In the genomic region with DNA sequence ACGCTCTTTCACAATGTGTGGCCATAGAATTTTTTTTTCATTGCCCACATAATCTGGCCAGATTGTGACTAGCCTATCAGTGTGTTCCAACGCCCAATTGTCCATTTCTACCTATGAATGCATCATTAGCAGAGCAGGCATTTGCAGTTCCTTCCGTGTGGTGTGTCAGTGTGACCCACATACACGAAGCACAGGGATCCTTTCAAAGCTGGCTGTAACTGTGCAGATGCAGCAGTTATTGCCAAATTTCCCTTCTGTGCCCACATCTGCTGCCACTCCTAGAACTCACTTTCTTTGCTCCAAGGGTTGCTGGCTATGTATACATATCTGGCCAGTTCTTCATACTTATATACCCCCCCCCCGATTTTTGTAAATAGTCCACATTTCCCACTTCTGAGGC, we compare ENCODE assay signal across 22 mouse cellular contexts.
A peak's percentile ranks its signal among the peaks of the same experiment; 100 is the strongest.
DNase-seq lines count a peak whose midpoint lies in the region; TF ChIP-seq lines count a peak whose summit lies in the region.
"Had no signal": no experiment of that assay in that cellular context is flagged by ENCODE, and none has a peak within 500 bp of the region (broad histone marks: within the 10 kb centered on the region; RNA-seq: fewer than 3 reads in every experiment).

No protein-coding gene starts in this region.

- peak overlapping the region; percentile 81 for H3K27ac ChIP-seq in layer of hippocampus, adult 2 months
- H3K27ac ChIP-seq: embryonic facial prominence, embryonic 12.5 days; embryonic facial prominence, embryonic 15.5 days; heart, embryonic 10.5 days; heart, embryonic 13.5 days; hindbrain, embryonic 14.5 days; hindbrain, postnatal 0 days had no signal

- TF ChIP-seq CTCF in layer of hippocampus, adult 2 months (conservative IDR thresholded peaks at IDR 0.05), result no peak

- no peak overlapping the region for H3K4me3 ChIP-seq in layer of hippocampus, adult 2 months
- H3K4me3 ChIP-seq: embryonic facial prominence, embryonic 12.5 days; embryonic facial prominence, embryonic 15.5 days; heart, embryonic 10.5 days; heart, embryonic 13.5 days had no signal

- DNase-seq in cerebellum, adult 9-11 months, result peak; percentile 28
- DNase-seq in cerebellum, postnatal 25 days, result no peak
- no peak for DNase-seq in layer of hippocampus, adult 2 months (ENCODE audit: low spot score in 2 of 2)
- no peak for DNase-seq in layer of hippocampus, adult 11-12 months (ENCODE audit: low spot score)
- DNase-seq in brain, adult 2 months (ENCODE audit: low read depth, low spot score), result peak; percentile 67
- DNase-seq in right cerebral cortex, postnatal 4 days, result no peak
- no peak for DNase-seq in MN1 (ENCODE audit: low spot score)
- DNase-seq: adrenal gland, adult 8-10 months; adrenal gland, postnatal 25 days; cerebellum, postnatal 10 days; forebrain, postnatal 0 days; gastrocnemius, postnatal 10 days; gastrocnemius, postnatal 36 days; heart, adult 18-20 months; heart, postnatal 14 days; heart, postnatal 4 days had no signal

Comparison
In these comparisons a context has a peak if more than half of its experiments do, and no peak if none do; other contexts are left out.
1. DNase-seq: peak in cerebellum, adult 9-11 months (single experiment) and brain, adult 2 months (single experiment); none in cerebellum, postnatal 25 days (0 of 2), layer of hippocampus, adult 2 months (0 of 2), layer of hippocampus, adult 11-12 months (single experiment), right cerebral cortex, postnatal 4 days (single experiment) and MN1 (single experiment).